Mouse (Mus musculus) heart, adult 2 months (tissue): Measurements from ENCODE around the gene Parm1.

Experiments
- CTCF ChIP-seq: fragments of 200-600 bp; IDR thresholded peaks from 2 replicates; pipeline ENCODE4 v1.8.1; 2022; ENCODE audit warnings: antibody characterized with exemption, mild to moderate bottlenecking, moderate library complexity
- EP300 ChIP-seq: fragments of 200-500 bp; IDR thresholded peaks from 2 replicates; pipeline ENCODE4 v1.6.1; 2011; ENCODE audit warnings: low read depth, low read length, control low read depth; ENCODE audit not compliant: insufficient read depth
- POLR2A ChIP-seq: fragments of 200-500 bp; IDR thresholded peaks from 2 replicates; pipeline ENCODE4 v1.6.1; 2011; ENCODE audit warnings: mild to moderate bottlenecking, low read depth, low read length, control low read depth; ENCODE audit not compliant: insufficient read depth

DNA sequence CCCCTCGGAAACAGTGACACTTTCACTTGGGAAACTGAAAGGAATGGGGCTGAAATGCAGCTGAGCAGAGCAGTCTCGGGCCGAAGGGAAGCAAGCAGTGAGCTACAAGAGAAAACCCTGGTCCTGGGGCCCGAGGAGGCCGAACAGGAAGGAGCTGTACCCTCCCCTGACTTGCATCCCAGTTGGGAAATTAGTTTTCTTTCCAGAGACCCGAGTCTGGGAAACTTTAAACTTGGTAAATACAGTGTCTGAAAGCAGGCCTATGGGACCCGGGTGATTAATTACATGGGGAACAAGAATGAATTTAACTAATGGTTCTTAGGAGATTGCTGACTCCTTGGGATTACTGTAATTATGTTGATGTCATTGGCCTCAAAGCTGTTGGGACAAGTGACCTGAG is 85.9 kb downstream of the Parm1 start:
- TF ChIP-seq POLR2A = no peak
- no peak for TF ChIP-seq CTCF
- TF ChIP-seq EP300 = no peak
